Mouse (Mus musculus) cortical plate, adult 2 months (tissue): Measurements from ENCODE around the gene Acsl1.

Source experiments
- CTCF ChIP-seq: fragments of 200-500 bp; IDR thresholded peaks from 2 replicates; pipeline ENCODE4 v1.5.1; 2011; ENCODE audit warnings: mild to moderate bottlenecking, control low read depth, low read length; ENCODE audit not compliant: insufficient read depth; ENCODE audit errors: extremely low read depth
- POLR2A ChIP-seq: fragments of 200-500 bp; IDR thresholded peaks from 2 replicates; pipeline ENCODE4 v1.6.1; 2011; ENCODE audit warnings: mild to moderate bottlenecking, low read length, control low read depth; ENCODE audit not compliant: insufficient read depth; ENCODE audit errors: extremely low read depth

DNA sequence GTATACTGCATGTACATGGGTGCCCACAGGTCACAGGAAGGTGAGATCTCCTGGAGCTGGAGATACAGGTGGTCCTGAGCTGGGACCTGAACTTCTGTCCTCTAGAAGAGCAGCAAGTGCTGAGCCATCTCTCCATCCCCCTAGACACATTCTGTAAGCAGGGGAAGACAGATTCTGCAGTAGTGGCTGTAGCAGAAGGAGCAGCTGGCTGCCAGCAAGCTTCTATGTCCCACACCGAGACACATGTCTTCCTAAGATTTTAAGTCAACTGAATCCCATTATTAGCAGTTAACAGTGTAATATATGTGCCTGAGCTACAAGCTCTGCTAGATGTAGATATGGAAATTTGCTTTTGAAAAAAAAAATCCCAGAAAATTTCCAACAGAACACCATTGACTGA lies 18.4 kb downstream of the Acsl1 start:
- no peak for TF ChIP-seq CTCF
- no peak for TF ChIP-seq POLR2A
